Mouse (Mus musculus) frontal cortex, postnatal 10 days (tissue): Measurements from ENCODE around the gene Cblb.

Experiments
- DNase-seq, 2 experiments: peaks; one replicate each; pipeline ENCODE4 v3.0.0; 2022; ENCODE audit warnings: low spot score in 2 of 2, mixed read lengths in 1 of 2

Gene Cblb

DNA sequence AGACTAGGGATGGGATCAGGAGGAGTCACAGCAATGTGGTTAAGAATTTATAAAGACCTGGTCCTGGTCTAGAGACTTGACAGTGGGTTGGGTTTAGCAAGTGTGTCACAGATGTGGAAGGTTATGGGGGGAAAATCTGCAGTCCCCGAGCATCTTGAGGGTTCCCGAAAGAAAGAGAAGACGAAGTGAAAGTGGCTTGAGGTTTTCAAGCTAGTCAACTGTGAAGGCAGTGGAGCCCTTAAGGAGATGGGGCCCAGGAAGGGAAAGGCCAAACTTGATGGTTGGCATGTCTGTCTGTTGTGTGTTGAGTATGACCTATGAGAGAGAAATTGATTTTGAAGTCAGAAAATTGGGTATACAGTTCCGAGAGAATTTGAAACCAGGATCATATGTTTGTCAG lies 7.3 kb downstream of the Cblb start:
- DNase-seq: no peak

DNA sequence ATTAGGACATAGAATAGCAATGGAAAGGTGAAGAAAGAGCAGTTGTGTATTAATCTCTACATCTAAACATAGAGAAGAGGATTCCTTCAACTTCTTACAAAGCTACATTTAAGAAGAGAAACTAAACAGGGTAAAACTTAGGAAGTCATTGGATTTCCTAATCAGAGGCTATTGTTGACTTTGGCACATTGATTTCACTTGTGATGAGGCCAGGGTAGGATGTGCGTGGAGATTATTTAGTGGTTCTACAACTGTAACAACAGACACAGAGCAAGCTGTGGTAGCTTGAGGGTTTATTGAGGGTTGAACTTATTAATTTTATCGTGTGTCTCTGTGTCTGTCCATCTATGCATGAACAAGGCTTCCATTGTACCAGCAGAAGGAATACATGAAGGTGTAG lies 7.8 kb downstream of the Cblb start:
- no peak for DNase-seq

DNA sequence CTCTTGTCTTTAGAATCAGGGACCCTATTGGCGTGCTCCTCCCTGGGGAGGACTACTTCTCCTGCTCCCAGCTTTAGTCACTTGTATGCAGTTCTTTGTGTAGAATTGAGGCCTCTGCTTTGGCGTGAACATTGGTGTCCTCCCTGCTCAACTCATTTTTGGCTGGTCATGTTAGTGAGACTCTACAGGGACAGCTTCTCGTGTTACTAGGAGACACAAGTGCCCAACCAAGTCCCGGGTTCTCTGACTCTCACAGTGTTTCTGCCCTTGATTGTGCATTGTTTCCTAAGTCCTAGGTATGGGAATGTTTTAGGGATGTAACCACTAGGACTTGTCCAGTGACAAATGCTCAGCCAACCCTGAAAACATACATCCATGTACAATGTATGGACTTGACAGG lies 9.9 kb downstream of the Cblb start:
- no peak for DNase-seq

DNA sequence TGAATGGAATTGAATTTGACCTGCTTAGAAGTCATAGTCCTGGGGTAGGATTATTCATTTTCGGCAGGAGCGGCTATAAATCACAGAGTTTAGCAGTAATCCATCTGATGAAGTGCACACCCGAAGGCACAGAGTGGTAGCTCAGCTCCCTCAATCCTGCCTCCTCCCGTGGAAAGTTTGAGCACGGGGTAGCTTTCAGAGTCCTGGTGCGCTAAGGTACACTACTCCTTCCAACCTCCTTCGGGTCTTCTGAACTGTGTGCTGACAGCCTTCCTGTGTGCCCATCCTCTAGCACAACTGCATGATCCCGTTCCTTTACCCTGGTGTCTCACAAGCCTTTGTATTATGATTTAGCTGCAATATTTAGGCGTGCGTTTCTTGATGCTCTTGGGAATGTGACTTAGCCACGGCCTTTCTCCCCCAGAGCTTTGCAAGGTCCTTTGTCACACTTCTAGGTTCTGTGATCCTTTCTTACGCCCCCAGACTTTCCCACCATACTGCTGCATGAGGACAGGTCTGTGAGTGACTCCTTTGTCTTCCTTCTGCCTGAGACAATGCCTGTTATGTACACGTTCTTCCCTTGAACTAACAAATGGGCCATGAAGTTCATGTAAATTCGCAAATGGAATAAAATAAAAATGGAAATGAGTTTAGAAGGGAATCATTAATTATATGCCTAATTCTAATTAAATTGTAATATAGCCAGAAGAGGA lies 11.8 kb downstream of the Cblb start:
- no peak for DNase-seq

DNA sequence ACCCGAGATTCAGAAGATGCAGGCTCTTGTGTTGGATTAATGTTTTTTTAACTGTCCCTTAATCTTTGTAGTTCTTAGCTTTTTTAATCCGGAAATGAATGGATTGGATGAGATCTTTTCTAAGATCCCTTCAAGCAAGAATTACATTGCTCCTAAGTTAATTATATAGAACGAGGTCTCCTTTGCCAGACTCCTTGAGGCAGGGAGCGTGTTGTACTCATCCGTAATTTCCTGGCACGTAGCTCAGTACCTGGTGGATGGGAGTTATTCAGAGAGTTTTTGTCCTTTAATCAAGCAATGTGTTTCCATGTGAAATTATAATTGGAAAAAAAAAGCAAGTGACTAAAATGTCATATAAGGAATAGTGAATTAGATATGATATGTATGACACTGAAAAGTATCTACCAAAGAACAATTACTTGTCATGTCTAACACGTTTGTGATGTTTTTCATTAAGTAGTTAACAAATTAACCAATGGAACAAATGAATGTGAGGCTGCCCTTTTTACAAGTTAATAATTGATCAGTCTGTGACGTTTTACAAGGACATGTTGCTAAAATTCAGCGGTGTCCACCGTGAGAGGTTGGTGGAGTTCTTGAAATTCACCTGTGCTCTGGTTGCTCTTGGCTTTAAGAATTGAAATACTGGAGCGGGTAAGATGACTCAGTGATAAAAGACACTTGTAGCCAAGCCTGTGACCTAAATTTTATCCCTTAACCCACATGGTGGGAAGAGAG lies 12.5 kb downstream of the Cblb start:
- no peak for DNase-seq

DNA sequence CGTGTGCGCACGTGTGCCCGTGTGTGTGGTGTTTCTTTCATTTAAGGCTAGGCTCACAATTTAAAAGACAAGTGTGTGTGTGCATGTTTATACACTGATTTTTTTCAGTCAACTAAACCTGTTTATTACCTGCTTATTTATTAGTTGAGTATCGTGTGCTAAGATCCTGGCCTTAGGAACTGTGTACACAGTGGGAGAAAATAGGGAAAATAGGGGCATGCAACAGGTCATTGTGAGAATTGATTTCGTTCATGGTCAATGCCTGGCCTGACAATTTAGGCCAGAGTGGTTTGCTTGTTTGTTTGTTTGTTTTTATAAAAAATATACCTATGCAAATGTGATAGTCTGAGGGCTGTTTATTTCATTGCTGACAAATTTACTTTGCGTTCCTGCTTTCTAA lies 13.5 kb downstream of the Cblb start:
- DNase-seq: no peak

DNA sequence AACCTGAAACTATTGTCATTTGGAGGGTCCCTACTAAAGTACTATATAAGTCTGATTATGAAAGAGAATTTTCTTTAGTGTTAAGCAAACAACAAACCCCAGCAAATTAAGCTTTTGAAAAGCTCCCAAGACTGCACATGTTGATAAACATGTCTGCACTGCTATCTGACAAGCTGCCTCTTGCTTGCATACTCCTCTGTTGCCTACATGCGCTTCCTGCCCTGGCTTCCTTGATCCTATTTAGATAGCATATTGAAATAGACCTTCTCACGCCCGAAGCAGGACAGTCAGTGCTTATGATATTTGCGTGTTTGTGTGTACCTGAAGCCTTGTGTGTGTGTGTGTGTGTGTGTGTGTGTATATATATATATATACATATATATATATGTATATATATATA lies 14.0 kb downstream of the Cblb start:
- no peak for DNase-seq

DNA sequence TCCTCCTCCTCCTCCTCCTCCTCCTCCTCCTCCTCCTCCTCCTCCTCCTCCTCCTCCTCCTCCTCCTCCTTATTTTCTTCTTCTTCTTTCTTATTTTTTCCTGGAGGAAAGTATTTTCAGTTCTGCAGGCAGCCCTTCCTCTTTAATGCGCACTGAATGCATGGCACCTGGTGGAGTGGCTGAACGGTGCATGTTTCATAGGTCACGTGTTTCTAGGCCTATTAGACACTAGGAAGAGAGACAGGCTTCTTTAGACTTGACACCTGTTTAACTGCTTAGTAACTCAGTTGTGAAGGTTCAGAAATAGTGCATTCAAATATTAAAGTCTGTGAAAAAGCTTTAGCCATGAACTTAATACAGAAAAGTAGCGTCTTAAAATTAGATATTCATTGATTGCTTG lies 15.4 kb downstream of the Cblb start:
- no peak for DNase-seq

DNA sequence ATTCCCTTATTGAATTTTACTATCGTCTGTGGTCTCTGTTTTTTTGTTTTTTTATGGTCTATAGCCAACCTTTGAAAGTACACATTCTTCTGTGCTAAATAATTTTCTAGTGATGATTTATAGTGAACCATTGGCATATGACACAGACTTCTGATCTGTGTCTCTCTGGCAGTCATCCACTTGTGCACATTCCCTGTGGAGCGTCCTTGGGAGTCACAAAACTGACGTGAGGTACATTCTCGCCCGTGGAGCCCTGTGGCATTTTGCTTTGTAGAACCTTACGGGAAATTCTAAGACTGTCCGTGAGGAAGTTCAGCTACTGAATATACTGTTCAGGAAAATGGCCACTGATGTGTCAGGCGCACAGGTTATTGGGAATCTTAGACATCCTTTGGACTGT lies 20.1 kb downstream of the Cblb start:
- DNase-seq: no peak

DNA sequence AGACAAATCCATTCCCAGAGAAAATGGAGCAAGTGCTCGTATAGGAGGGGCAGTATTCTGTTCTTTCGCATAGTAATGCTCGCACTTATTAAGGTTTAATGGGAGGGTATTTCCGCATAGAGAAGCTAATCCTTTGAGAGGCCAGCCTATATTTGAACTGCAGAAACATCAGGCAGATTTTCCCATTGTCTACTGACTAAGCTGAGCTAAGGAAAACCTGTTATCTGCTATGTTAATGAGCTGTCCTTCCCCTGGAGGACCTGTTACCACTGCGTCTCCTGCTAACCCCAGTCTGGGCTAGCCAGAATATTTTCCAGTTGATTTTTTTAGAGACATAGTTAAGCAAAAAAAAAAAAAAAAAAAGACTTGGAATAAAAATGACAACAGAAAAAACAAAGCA lies 21.7 kb downstream of the Cblb start:
- DNase-seq: no peak

DNA sequence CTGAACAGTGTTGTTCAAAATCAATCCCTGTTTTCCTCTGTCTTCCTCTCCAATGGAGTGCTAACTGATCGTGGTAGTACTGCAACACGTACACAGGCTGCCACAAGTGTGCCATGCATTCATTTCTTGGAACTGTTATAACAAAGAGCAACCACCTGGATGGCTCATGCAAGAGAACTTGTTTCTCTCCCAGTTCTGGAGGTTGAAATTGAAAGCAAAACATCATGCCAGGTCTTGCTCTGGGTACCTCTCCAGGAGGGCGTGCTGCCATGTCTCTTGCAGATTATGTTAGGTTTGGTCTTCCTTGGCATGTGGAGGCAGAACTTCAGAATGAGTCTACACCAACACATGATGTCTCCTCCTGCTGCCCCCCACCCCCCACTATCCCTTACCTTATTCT lies 24.2 kb downstream of the Cblb start:
- no peak for DNase-seq

DNA sequence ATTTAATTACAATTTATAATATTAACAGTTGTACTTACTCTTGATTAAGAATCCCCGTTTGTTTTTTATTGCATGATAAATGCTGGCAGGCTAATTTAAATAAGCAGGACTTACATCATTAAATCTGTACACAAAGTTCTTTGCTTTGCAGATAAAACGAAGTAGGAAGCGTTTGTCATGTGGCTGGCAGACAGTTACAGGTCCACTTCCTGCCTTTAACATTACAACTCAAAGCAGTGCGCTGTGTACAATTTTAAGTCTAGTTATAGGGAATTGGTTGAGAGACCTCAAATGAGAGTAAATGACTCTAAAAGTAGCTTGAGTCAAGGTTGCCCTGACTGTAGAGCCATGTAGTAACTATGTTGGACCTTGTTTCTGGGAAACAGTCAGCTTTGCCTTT lies 25.1 kb downstream of the Cblb start:
- no peak for DNase-seq

DNA sequence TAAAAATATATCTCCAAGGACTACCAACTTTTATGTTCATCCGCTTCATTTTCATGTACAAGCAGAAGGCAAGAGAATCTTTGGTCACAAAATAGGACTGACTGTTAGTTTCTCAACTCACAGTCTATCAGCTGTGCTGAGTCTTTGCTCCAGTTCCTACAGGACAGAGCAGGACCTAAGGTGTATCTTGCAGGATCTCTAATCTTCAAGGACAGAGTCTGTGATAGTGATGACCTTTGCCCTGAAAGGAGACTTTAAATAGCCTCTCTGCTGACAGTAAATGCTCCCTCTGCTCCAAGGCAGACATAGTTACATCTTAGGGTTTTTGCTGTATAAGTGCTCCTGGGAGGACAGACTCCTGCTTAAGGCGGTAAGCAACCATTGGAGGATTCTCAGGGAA lies 26.3 kb downstream of the Cblb start:
- DNase-seq: no peak

DNA sequence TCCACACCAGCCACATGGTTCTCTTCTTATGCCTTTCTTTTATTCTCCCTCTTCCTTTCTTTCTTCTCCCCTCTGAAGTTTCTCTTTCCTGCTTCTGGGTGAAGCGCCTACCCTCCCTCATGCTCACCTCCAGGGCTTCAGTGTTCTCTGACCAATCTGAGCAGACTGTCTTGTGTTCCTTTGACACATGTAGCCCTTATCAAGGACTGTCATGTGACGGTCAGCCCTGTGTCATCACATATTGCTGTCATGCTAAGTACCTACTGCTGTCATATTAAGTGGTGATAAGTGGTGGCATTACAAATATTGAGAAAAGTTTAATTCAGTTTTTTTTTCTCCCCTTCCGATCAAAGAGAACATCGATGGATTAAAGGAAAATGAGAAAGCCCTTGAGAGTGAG lies 28.5 kb downstream of the Cblb start:
- no peak for DNase-seq

DNA sequence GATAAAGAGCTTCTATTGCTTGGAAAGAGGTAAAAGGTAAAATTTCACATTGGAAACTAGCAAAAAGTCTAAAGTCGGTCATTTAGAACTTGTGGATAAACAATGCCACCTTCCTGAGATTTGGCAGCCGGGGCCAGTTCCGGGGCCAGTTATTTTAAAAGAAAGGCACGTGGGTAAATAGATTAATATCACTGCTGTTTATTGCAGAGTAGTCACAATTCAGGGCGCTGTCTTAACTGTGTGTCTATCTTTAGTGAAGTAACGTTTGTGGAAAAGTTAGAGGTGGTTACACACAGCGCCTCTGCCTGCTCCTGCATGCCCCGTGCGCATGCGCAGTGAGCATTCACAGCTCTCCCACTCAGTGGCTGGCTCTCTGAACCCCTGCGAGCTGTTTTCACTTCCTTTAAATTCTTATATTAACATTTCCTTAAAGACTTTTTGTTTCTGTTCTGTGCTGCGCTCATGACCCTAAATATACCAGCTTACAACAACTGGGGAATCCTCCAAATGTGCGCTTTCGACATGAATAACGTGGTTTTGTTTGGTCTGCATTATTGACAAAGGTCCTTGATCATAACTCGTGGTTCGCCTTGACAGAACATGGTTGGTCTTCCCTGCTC lies 29.2 kb downstream of the Cblb start:
- no peak for DNase-seq

DNA sequence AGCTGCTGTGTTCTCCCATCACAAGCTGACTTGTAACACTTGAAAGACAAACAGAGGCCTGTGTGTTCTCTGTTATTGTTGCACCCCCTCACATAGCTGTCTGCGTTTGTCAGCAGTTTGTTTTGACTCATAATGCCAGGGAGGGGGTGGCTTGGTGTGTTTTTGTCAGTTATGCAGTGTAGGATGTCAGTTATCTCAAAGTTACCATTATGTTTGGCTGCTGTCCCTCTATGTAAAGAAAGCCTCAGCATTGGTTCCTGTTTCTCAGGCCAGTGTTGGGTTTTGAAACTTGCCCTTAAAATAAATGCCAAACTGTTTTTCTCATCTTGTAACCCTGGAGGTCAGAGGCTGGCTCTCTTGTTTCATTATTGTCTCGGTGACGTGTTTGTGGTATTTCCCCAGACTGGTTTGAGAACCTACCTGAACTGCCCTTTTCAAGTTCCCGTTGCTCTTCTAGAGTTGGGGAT lies 30.0 kb downstream of the Cblb start:
- no peak for DNase-seq

DNA sequence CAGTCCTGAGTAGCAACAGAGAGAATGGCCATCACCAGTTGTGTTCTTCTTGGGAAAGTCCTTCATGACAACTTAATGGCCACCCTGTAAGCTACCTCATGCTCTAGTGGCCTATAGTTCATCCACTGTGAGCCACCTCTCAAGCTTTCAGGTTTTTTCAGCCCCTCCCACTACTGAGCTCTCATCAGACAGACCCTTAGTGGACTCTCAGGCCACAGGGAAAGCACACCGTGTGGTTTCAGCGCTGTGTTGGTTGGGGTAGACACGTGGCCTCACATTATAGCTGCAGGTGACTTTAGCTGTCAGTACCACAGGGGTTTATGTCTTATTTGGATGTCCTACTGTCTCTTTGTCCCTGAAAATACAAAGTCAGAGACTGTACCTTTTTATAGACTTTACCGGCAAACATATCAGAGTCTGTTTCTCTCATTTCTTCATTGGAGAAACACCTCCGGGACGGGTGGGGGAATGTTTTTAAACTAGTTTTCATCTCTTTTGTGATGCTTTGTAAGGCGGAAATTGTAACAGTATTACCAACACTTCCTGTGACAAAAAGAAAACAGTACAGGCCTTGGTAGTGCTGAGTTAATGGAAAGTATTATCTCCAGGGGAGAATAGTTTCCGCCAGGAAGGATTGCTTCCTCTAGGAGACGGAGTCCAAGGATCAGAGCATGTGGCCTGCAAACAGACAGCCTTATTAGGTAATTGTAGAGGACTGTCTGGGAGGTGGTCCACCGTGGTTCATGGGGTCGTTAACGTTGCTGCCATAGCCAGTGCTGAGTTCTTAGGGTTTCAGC lies 33.5 kb downstream of the Cblb start:
- DNase-seq: no peak

DNA sequence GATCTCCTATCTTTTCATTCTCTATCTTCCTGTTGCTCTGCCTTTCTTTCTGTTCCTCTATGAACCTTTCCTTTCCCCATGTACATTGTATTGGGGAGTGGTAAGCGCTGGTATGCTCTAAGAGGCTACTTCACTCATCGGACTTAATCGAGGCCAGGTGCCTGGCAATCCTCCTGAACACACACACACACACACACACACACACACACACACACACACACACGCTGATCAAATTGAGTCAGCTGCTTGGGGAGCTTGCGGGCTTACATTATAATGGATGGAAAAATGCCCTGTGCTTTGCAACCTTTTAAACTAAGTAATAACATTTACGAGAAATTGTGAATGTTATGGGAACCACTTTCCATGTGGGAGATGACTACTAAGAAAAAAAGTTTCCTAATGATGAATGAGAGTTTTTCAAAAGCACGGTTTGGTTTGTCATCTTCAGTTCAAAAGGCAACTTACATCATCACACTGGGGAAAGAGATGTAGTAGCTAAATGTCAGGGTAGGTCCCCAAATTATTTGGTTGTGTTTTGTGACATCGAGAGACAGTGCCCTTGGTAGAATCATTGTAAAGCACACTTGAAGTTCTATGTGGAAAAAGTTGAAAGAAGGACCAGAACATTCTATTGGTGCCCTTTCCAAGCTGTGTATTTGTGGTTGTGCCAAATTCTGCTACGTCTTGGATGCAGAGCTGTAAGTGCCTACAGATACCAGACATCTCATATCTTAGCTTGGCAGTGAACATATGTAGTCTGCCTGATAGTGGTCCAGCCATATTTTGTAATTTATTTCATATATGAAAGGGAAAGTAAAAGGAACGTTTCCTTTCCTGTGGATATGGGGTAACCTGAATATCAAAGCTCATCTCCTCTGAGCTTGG lies 36.8 kb downstream of the Cblb start:
- no peak for DNase-seq

DNA sequence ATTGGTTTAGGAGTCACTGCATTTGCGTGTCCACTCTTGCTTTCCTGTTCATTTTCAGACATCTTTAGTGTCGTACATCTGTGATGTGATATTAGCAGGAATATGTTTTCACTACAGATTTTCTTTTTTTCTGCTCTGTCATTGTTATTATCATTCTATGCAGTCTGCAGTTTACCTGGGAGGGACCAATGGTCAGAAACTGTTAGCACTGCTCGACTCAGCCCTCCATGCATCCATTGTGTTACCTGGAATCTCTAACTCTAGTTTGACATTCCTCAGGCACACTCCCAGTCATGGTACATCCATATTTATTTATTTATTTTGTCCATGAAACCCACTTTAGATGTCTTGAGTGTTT lies 37.5 kb downstream of the Cblb start:
- DNase-seq: no peak

DNA sequence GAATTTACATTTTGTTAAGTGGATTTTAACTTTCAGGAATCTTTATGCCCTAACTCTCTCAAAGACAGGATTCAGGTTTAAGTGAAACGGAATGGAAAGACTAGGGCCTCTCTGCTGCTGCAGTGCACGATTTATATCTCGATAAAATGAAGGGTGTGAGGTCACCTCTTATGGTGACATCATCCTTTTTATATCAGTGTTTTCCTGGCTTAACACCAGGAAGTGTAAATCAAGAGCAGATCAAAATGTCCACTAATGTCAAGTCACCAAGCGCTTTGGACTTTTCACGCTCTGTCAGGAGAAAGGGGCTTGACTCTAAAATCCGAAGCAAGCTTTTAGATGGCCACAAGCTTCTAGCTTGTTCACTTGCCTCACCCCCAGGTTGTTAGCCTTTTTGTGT lies 38.6 kb downstream of the Cblb start:
- no peak for DNase-seq

DNA sequence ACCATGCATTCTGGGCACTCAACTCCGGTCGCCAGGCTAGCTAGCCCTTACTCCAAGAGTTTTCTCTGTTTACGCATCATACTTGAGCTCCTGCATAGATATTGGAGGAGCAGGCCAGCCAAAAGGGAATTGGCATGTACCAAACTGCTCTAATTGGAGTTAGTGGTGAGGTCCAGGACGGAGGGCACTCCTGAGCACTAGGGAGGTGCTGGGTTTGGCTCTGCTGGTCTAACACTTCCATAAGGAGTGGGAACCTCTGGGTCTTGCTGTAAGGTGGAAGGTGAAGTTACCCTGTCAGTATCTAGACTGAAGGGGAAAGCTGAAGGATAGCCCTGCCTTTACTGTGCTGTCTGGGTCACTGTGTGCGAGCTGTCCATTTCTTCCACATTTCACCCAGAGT lies 39.1 kb downstream of the Cblb start:
- no peak for DNase-seq
